Comparison of ENCODE assay signal across 21 mouse cellular contexts in the genomic region with DNA sequence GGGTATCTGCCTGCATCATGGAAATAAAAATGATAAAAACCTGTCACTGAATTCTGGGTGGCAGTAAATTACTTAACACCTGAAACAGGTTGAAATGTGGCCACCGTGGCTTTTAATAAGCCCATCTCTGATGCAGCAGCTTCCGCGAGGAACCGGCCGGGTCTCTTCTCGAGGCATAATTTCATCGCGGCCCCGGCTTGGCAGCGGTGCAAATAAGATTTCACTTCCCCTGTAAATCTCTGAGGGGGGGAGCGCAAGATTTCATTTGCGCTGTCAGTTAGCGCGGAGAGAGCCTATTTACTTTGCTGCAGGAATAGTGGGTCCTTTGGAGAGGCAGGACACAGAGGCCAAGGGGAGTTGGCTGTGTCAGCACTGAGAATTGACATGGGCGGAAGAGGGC. TPM values are rescaled to one million over a fixed set of nuclear protein-coding genes. Genes with fewer than 3 reads are reported as not detected.
DNase-seq lines count a peak whose midpoint lies in the region; ATAC-seq and TF ChIP-seq lines count a peak whose summit lies in the region.
"Had no signal": no experiment of that assay in that cellular context is flagged by ENCODE, and none has a peak within 500 bp of the region (broad histone marks: within the 10 kb centered on the region; RNA-seq: fewer than 3 reads in every experiment).

No protein-coding gene starts in this region.

- no peak overlapping the region for H3K4me2 ChIP-seq in hindbrain, embryonic 13.5 days
- H3K4me2 ChIP-seq in hindbrain, embryonic 12.5 days (replicated peaks): no peak overlapping the region
- no peak overlapping the region for H3K4me2 ChIP-seq in neural tube, embryonic 14.5 days (ENCODE audit: low read depth, low read length)
- no peak overlapping the region for H3K4me2 ChIP-seq in neural tube, embryonic 15.5 days
- H3K4me2 ChIP-seq in hindbrain, postnatal 0 days (ENCODE audit: low read depth, low read length): no peak overlapping the region
- H3K4me2 ChIP-seq: heart, embryonic 13.5 days; intestine, embryonic 15.5 days; limb, embryonic 12.5 days; liver, embryonic 12.5 days; lung, embryonic 15.5 days had no signal

- peak overlapping the region; percentile 26; the same call in 1 of the 2 replicates for H3K27ac ChIP-seq in hindbrain, embryonic 13.5 days
- H3K27ac ChIP-seq in hindbrain, embryonic 12.5 days: no peak overlapping the region
- H3K27ac ChIP-seq in neural tube, embryonic 14.5 days (ENCODE audit: low read depth, low read length): no peak overlapping the region
- H3K27ac ChIP-seq in neural tube, embryonic 15.5 days (replicated peaks): no peak overlapping the region
- H3K27ac ChIP-seq in hindbrain, postnatal 0 days: no peak overlapping the region
- H3K27ac ChIP-seq: heart, embryonic 13.5 days; intestine, embryonic 15.5 days; limb, embryonic 12.5 days; liver, embryonic 12.5 days; lung, embryonic 15.5 days had no signal

- ATAC-seq in hindbrain, embryonic 13.5 days (ENCODE audit: low FRiP score): no peak
- no peak for ATAC-seq in hindbrain, embryonic 12.5 days (ENCODE audit: low FRiP score)
- ATAC-seq in neural tube, embryonic 14.5 days (ENCODE audit: low read depth): no peak
- no peak for ATAC-seq in neural tube, embryonic 15.5 days (ENCODE audit: low FRiP score)
- no peak for ATAC-seq in hindbrain, postnatal 0 days
- no peak for ATAC-seq in erythroblast, adult 5-6 weeks (replicated peaks; ENCODE audit: low FRiP score, poor library complexity, severe bottlenecking)
- ATAC-seq: activated CD4-positive, CD25-positive, alpha-beta regulatory T cell, adult 4 months; intestine, embryonic 15.5 days; liver, embryonic 12.5 days had no signal

- H3K9me3 ChIP-seq in hindbrain, embryonic 13.5 days: no peaks in the 10 kb centered on the region
- no peaks in the 10 kb centered on the region for H3K9me3 ChIP-seq in hindbrain, embryonic 12.5 days (replicated peaks)
- no peaks in the 10 kb centered on the region for H3K9me3 ChIP-seq in neural tube, embryonic 14.5 days (ENCODE audit: control insufficient read depth, low read length)
- no peaks in the 10 kb centered on the region for H3K9me3 ChIP-seq in neural tube, embryonic 15.5 days (replicated peaks)
- no peaks in the 10 kb centered on the region for H3K9me3 ChIP-seq in hindbrain, postnatal 0 days (ENCODE audit: low read length)
- H3K9me3 ChIP-seq: heart, embryonic 13.5 days; intestine, embryonic 15.5 days; limb, embryonic 12.5 days; liver, embryonic 12.5 days; lung, embryonic 15.5 days had no signal

- 0 out of 2 replicates have a peak overlapping the region, but pooled peaks have one; percentile 53 for H3K9ac ChIP-seq in hindbrain, embryonic 13.5 days
- no peak overlapping the region for H3K9ac ChIP-seq in hindbrain, embryonic 12.5 days
- H3K9ac ChIP-seq in neural tube, embryonic 14.5 days (replicated peaks; ENCODE audit: low read depth, low read length): peak overlapping the region; percentile 25; the same call in 1 of the 2 replicates
- H3K9ac ChIP-seq in neural tube, embryonic 15.5 days (replicated peaks): no peak overlapping the region
- H3K9ac ChIP-seq in hindbrain, postnatal 0 days (replicated peaks; ENCODE audit: low read length): no peak overlapping the region
- H3K9ac ChIP-seq: heart, embryonic 13.5 days; intestine, embryonic 15.5 days; limb, embryonic 12.5 days; liver, embryonic 12.5 days; lung, embryonic 15.5 days had no signal

- no peaks in the 10 kb centered on the region for H3K36me3 ChIP-seq in hindbrain, embryonic 13.5 days
- no peaks in the 10 kb centered on the region for H3K36me3 ChIP-seq in hindbrain, embryonic 12.5 days
- H3K36me3 ChIP-seq in neural tube, embryonic 14.5 days (ENCODE audit: control insufficient read depth, insufficient read depth, low read length): no peaks in the 10 kb centered on the region
- no peaks in the 10 kb centered on the region for H3K36me3 ChIP-seq in neural tube, embryonic 15.5 days
- no peaks in the 10 kb centered on the region for H3K36me3 ChIP-seq in hindbrain, postnatal 0 days (ENCODE audit: insufficient read depth, low read length)
- H3K36me3 ChIP-seq: heart, embryonic 13.5 days; intestine, embryonic 15.5 days; limb, embryonic 12.5 days; liver, embryonic 12.5 days; lung, embryonic 15.5 days had no signal

- H3K27me3 ChIP-seq in hindbrain, embryonic 13.5 days: peaks cover 42% of the 10 kb centered on the region
- H3K27me3 ChIP-seq in hindbrain, embryonic 12.5 days: peaks cover 33% of the 10 kb centered on the region
- H3K27me3 ChIP-seq in neural tube, embryonic 14.5 days (ENCODE audit: control insufficient read depth, insufficient read depth, low read length): no peaks in the 10 kb centered on the region
- peaks cover 11% of the 10 kb centered on the region for H3K27me3 ChIP-seq in neural tube, embryonic 15.5 days (replicated peaks)
- H3K27me3 ChIP-seq in hindbrain, postnatal 0 days (ENCODE audit: insufficient read depth, low read length): no peaks in the 10 kb centered on the region

- 49% methylated on average over 15 of the region's 15 CpGs for WGBS in hindbrain, embryonic 13.5 days
- 48% methylated on average over 15 of the region's 15 CpGs for WGBS in hindbrain, embryonic 12.5 days
- WGBS in neural tube, embryonic 14.5 days: 51% methylated on average over 15 of the region's 15 CpGs
- WGBS in neural tube, embryonic 15.5 days: 42% methylated on average over 15 of the region's 15 CpGs
- WGBS in hindbrain, postnatal 0 days: 29% methylated on average over 15 of the region's 15 CpGs

- peaks cover 59% of the 10 kb centered on the region for H3K4me1 ChIP-seq in hindbrain, embryonic 13.5 days (replicated peaks)
- H3K4me1 ChIP-seq in hindbrain, embryonic 12.5 days: peaks cover 52% of the 10 kb centered on the region
- peaks cover 27% of the 10 kb centered on the region for H3K4me1 ChIP-seq in neural tube, embryonic 14.5 days (ENCODE audit: control insufficient read depth, insufficient read depth, low read length)
- peaks cover 55% of the 10 kb centered on the region for H3K4me1 ChIP-seq in neural tube, embryonic 15.5 days
- peaks cover 33% of the 10 kb centered on the region for H3K4me1 ChIP-seq in hindbrain, postnatal 0 days (ENCODE audit: insufficient read depth, low read length)
- H3K4me1 ChIP-seq: intestine, embryonic 15.5 days; liver, embryonic 12.5 days had no signal

- H3K4me3 ChIP-seq in hindbrain, embryonic 13.5 days: no peak overlapping the region
- no peak overlapping the region for H3K4me3 ChIP-seq in hindbrain, embryonic 12.5 days
- H3K4me3 ChIP-seq in neural tube, embryonic 14.5 days (ENCODE audit: low read depth, low read length): no peak overlapping the region
- no peak overlapping the region for H3K4me3 ChIP-seq in neural tube, embryonic 15.5 days (replicated peaks)
- no peak overlapping the region for H3K4me3 ChIP-seq in hindbrain, postnatal 0 days (ENCODE audit: low read length)
- H3K4me3 ChIP-seq: heart, embryonic 13.5 days; intestine, embryonic 15.5 days; limb, embryonic 12.5 days; liver, embryonic 12.5 days; lung, embryonic 15.5 days had no signal

- peak; percentile 58 for DNase-seq in hindbrain, postnatal 0 days (ENCODE audit: low spot score)
- DNase-seq in MN1 (ENCODE audit: low spot score): no peak
- DNase-seq: adrenal gland, postnatal 10 days; cerebellum, adult 11-12 months; cerebellum, postnatal 36 days; kidney, adult 9 months; lung, postnatal 4 days; right cerebral cortex, adult 18-20 months; thymus, postnatal 25 days had no signal

- no peak for TF ChIP-seq CTCF in hindbrain, postnatal 0 days (IDR thresholded peaks at IDR 0.05; ENCODE audit: low read depth)

RNA-seq across cellular contexts. Expression of a gene that starts 20.8 kb away (rescaled TPM):
- 7.1 and 8.1 TPM in 2 replicates for polyA plus RNA-seq in hindbrain, embryonic 13.5 days (2015; fragmentation: Nextera tagmentation; extraction: Ambion mirVana)
- 5.5 and 6.6 TPM in 2 replicates for polyA plus RNA-seq in hindbrain, embryonic 12.5 days (2016; fragmentation: Nextera tagmentation; extraction: Ambion mirVana)
- 11.0 and 13.3 TPM in 2 replicates for polyA plus RNA-seq in neural tube, embryonic 14.5 days (2014; fragmentation: Nextera tagmentation; extraction: Ambion mirVana)
- polyA plus RNA-seq in neural tube, embryonic 15.5 days (2015; fragmentation: Nextera tagmentation; extraction: Ambion mirVana): 10.5 and 10.9 TPM in 2 replicates
- total RNA-seq in hindbrain, postnatal 0 days (2014; rRNA removed): 8.4 and 10.1 TPM in 2 replicates
- polyA plus RNA-seq in hindbrain, postnatal 0 days (2015; fragmentation: Nextera tagmentation; extraction: Ambion mirVana): 7.8 and 8.1 TPM in 2 replicates
- not detected in 2 replicates for total RNA-seq in erythroblast, adult 5-6 weeks (2015; ENCODE audit: low replicate concordance)
- not detected in 2 replicates for total RNA-seq in erythroblast, adult 5-6 weeks (2017; ENCODE audit: low replicate concordance)
- total RNA-seq: granulocyte monocyte progenitor cell, adult 5-6 weeks had no signal
- polyA plus RNA-seq: activated CD4-positive, CD25-positive, alpha-beta regulatory T cell, adult 4 months had no signal

RNA-seq across cellular contexts. Expression of a gene that starts 28.1 kb away (rescaled TPM):
- polyA plus RNA-seq in hindbrain, embryonic 13.5 days (2015; fragmentation: Nextera tagmentation; extraction: Ambion mirVana): 4.2 and 5.3 TPM in 2 replicates
- polyA plus RNA-seq in hindbrain, embryonic 12.5 days (2016; fragmentation: Nextera tagmentation; extraction: Ambion mirVana): 5.6 TPM in 2 replicates
- 4.7 and 5.6 TPM in 2 replicates for polyA plus RNA-seq in neural tube, embryonic 14.5 days (2014; fragmentation: Nextera tagmentation; extraction: Ambion mirVana)
- polyA plus RNA-seq in neural tube, embryonic 15.5 days (2015; fragmentation: Nextera tagmentation; extraction: Ambion mirVana): 7.2 and 7.7 TPM in 2 replicates
- 4.8 and 9.5 TPM in 2 replicates for total RNA-seq in hindbrain, postnatal 0 days (2014; rRNA removed)
- polyA plus RNA-seq in hindbrain, postnatal 0 days (2015; fragmentation: Nextera tagmentation; extraction: Ambion mirVana): 6.5 and 6.7 TPM in 2 replicates
- total RNA-seq in erythroblast, adult 5-6 weeks (2015; ENCODE audit: low replicate concordance): 0.77 and 4.2 TPM in 2 replicates
- 0.94 TPM in 1 of 2 replicates, not detected in the other for total RNA-seq in erythroblast, adult 5-6 weeks (2017; ENCODE audit: low replicate concordance)

RNA-seq across cellular contexts. Expression of a gene that starts 45.0 kb away (rescaled TPM):
- 233 and 239 TPM in 2 replicates for polyA plus RNA-seq in hindbrain, embryonic 13.5 days (2015; fragmentation: Nextera tagmentation; extraction: Ambion mirVana)
- 267 and 269 TPM in 2 replicates for polyA plus RNA-seq in hindbrain, embryonic 12.5 days (2016; fragmentation: Nextera tagmentation; extraction: Ambion mirVana)
- polyA plus RNA-seq in neural tube, embryonic 14.5 days (2014; fragmentation: Nextera tagmentation; extraction: Ambion mirVana): 207 and 215 TPM in 2 replicates
- polyA plus RNA-seq in neural tube, embryonic 15.5 days (2015; fragmentation: Nextera tagmentation; extraction: Ambion mirVana): 210 and 232 TPM in 2 replicates
- total RNA-seq in hindbrain, postnatal 0 days (2014; rRNA removed): 87.3 and 89.0 TPM in 2 replicates
- polyA plus RNA-seq in hindbrain, postnatal 0 days (2015; fragmentation: Nextera tagmentation; extraction: Ambion mirVana): 146 and 151 TPM in 2 replicates
- 39.1 and 40.2 TPM in 2 replicates for total RNA-seq in erythroblast, adult 5-6 weeks (2015; ENCODE audit: low replicate concordance)
- total RNA-seq in erythroblast, adult 5-6 weeks (2017; ENCODE audit: low replicate concordance): 33.4 and 44.3 TPM in 2 replicates

Comparison
In these comparisons a context has a peak if more than half of its experiments do, and no peak if none do; other contexts are left out.
1. H3K9ac ChIP-seq: peak in hindbrain, embryonic 13.5 days (single experiment) and neural tube, embryonic 14.5 days (single experiment); none in hindbrain, embryonic 12.5 days (single experiment), neural tube, embryonic 15.5 days (single experiment) and hindbrain, postnatal 0 days (single experiment).